Mouse (Mus musculus): ENCODE measurements at regions not wholly inside any gene's neighbourhood (a gene's known extent, or its start where the extent isn't known, plus 50 kb on each side); places are given as distances from the start of the nearest gene placed in this dataset.
A peak's percentile ranks its signal among the peaks of the same experiment; 100 is the strongest.

GRCm38 (mm10) chr9:83308092-83308491 is 132.8 kb downstream of the Lca5 start:
- Histone ChIP-seq H3K27me3 (ENCODE audit: control insufficient read depth, insufficient read depth, low read depth, low read length) (no peaks in the 10 kb centered on the region), H3K4me2 (ENCODE audit: low read depth, low read length) (no peak overlapping the region)
- ATAC-seq (ENCODE audit: low read depth): no peak

GRCm38 (mm10) chr9:83307349-83307938 is 133.5 kb downstream of the Lca5 start:
- H3K4me2 ChIP-seq (ENCODE audit: low read depth, low read length): no peak overlapping the region
- no peak overlapping the region for H3K4me3 ChIP-seq (ENCODE audit: low read length)
- H3K36me3 ChIP-seq (ENCODE audit: control insufficient read depth, insufficient read depth, low read length): no peaks in the 10 kb centered on the region
- ATAC-seq (ENCODE audit: low read depth): no peak
- H3K4me1 ChIP-seq (replicated peaks; ENCODE audit: control insufficient read depth, insufficient read depth, low read length): peaks cover 5% of the 10 kb centered on the region; the same call in 1 of the 2 replicates
- no peak overlapping the region for H3K27ac ChIP-seq (ENCODE audit: low read length)
- H3K27me3 ChIP-seq (ENCODE audit: control insufficient read depth, insufficient read depth, low read depth, low read length): no peaks in the 10 kb centered on the region
- 60% methylated on average over 11 of the region's 11 CpGs for WGBS
- H3K9ac ChIP-seq (ENCODE audit: low read length): no peak overlapping the region
- no peaks in the 10 kb centered on the region for H3K9me3 ChIP-seq (ENCODE audit: control insufficient read depth, low read length)

More at GRCm38 (mm10) chr9:83308092-83308491, 132.8 kb downstream of the Lca5 start:
- Histone ChIP-seq H3K4me1 (replicated peaks; ENCODE audit: control insufficient read depth, insufficient read depth, low read length) (peaks cover 5% of the 10 kb centered on the region; the same call in 1 of the 2 replicates), H3K4me3 (ENCODE audit: low read length) (no peak overlapping the region), H3K27ac (ENCODE audit: low read length) (no peak overlapping the region), H3K36me3 (ENCODE audit: control insufficient read depth, insufficient read depth, low read length) (no peaks in the 10 kb centered on the region), H3K9me3 (ENCODE audit: control insufficient read depth, low read length) (no peaks in the 10 kb centered on the region), H3K9ac (ENCODE audit: low read length) (no peak overlapping the region)
- WGBS: 65% methylated on average over 4 of the region's 4 CpGs

DNA sequence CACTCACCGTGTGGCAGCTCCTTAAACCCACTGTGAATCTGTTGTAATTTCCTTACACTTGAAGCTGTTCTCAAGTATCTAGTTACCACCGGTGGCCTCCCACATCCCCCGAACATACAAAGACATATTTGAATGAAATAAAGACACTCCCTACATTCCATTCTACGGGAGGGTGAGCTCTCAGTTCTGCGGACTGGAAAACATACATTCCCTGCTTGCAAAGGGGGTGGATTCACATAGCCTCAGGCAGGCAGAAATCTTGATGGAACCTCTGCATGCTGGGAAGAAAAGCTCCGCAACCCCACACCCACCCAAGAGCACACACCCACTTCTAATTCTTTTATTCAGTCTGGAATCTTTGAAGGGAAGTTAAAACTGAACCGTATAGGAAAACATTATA is 136.0 kb downstream of the Lca5 start:
- peak; percentile 80 for ATAC-seq (ENCODE audit: low read depth)
- peak overlapping the region; percentile 60; the same call in 1 of the 2 replicates for H3K27ac ChIP-seq (ENCODE audit: low read length)
- no peak overlapping the region for H3K4me3 ChIP-seq (ENCODE audit: low read length)
- peaks cover 5% of the 10 kb centered on the region; the same call in 1 of the 2 replicates for H3K4me1 ChIP-seq (replicated peaks; ENCODE audit: control insufficient read depth, insufficient read depth, low read length)
- H3K9me3 ChIP-seq (ENCODE audit: control insufficient read depth, low read length): no peaks in the 10 kb centered on the region
- 23% methylated on average over 7 of the region's 7 CpGs for WGBS
- H3K27me3 ChIP-seq (ENCODE audit: control insufficient read depth, insufficient read depth, low read depth, low read length): no peaks in the 10 kb centered on the region
- H3K36me3 ChIP-seq (ENCODE audit: control insufficient read depth, insufficient read depth, low read length): no peaks in the 10 kb centered on the region
- 0 out of 2 replicates have a peak overlapping the region, but pooled peaks have one; percentile 9 for H3K4me2 ChIP-seq (ENCODE audit: low read depth, low read length)
- H3K9ac ChIP-seq (ENCODE audit: low read length): no peak overlapping the region

DNA sequence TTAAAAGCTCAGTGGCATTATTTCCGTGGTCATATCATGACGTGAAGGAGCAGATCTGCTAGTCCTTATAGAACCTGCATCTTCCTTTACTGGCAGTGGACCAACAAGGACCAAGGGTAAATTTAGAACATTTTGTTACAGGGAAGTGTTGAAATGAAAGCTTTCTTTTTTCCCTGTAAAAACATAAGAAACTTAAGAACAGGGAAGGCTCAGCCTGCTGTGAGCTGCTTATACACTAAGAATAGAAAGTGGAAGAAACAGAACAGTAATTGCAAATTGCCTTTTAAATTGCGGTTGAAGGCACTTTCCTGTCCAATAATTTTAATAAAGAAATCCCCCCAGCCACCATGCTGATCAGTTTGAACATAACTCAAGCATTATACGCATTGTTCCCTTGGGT is 140.4 kb downstream of the Lca5 start:
- H3K9me3 ChIP-seq (ENCODE audit: control insufficient read depth, low read length): no peaks in the 10 kb centered on the region
- H3K9ac ChIP-seq (ENCODE audit: low read length): no peak overlapping the region
- no peak overlapping the region for H3K4me3 ChIP-seq (ENCODE audit: low read length)
- H3K27ac ChIP-seq (ENCODE audit: low read length): no peak overlapping the region
- H3K4me2 ChIP-seq (ENCODE audit: low read depth, low read length): no peak overlapping the region
- WGBS: 73% methylated on average over 4 of the region's 4 CpGs
- ATAC-seq (ENCODE audit: low read depth): no peak
- H3K4me1 ChIP-seq (replicated peaks; ENCODE audit: control insufficient read depth, insufficient read depth, low read length): no peaks in the 10 kb centered on the region
- no peaks in the 10 kb centered on the region for H3K36me3 ChIP-seq (ENCODE audit: control insufficient read depth, insufficient read depth, low read length)
- no peaks in the 10 kb centered on the region for H3K27me3 ChIP-seq (ENCODE audit: control insufficient read depth, insufficient read depth, low read depth, low read length)

DNA sequence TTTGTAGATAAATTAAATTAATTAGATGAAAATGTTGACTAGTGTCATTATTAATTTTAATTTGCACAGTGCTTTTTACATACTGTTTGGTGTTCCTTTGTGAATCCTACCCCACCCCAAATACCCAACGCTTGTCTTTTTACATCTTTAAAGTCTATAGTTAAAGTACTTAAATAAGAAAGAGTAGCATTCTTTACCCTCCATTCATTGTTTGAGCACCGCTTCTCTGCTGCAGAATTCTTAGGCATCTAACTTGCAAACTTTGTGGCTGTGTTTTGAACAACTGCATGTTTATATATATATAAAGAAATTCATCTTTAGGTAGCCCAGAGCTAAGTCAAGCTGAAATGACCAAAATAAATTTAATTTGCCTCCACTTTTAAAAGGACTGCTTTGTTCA is 140.9 kb downstream of the Lca5 start:
- Histone ChIP-seq H3K36me3 (ENCODE audit: control insufficient read depth, insufficient read depth, low read length) (no peaks in the 10 kb centered on the region), H3K4me2 (ENCODE audit: low read depth, low read length) (no peak overlapping the region), H3K9ac (ENCODE audit: low read length) (no peak overlapping the region), H3K9me3 (ENCODE audit: control insufficient read depth, low read length) (no peaks in the 10 kb centered on the region), H3K27me3 (ENCODE audit: control insufficient read depth, insufficient read depth, low read depth, low read length) (no peaks in the 10 kb centered on the region), H3K27ac (ENCODE audit: low read length) (no peak overlapping the region), H3K4me1 (replicated peaks; ENCODE audit: control insufficient read depth, insufficient read depth, low read length) (no peaks in the 10 kb centered on the region), H3K4me3 (ENCODE audit: low read length) (no peak overlapping the region)
- no peak for ATAC-seq (ENCODE audit: low read depth)
- 72% methylated on average over 2 of the region's 2 CpGs for WGBS

GRCm38 (mm10) chr9:83299623-83300022 is 141.3 kb downstream of the Lca5 start:
- Histone ChIP-seq H3K9me3 (ENCODE audit: control insufficient read depth, low read length) (no peaks in the 10 kb centered on the region), H3K27me3 (ENCODE audit: control insufficient read depth, insufficient read depth, low read depth, low read length) (no peaks in the 10 kb centered on the region), H3K4me2 (ENCODE audit: low read depth, low read length) (no peak overlapping the region), H3K4me3 (ENCODE audit: low read length) (no peak overlapping the region), H3K4me1 (replicated peaks; ENCODE audit: control insufficient read depth, insufficient read depth, low read length) (no peaks in the 10 kb centered on the region), H3K9ac (ENCODE audit: low read length) (no peak overlapping the region), H3K27ac (ENCODE audit: low read length) (no peak overlapping the region), H3K36me3 (ENCODE audit: control insufficient read depth, insufficient read depth, low read length) (no peaks in the 10 kb centered on the region)
- 51% methylated on average over 2 of the region's 2 CpGs for WGBS
- ATAC-seq (ENCODE audit: low read depth): no peak

GRCm38 (mm10) chr9:83295453-83295852 is 145.5 kb downstream of the Lca5 start:
- no peak for ATAC-seq (ENCODE audit: low read depth)
- Histone ChIP-seq H3K4me2 (ENCODE audit: low read depth, low read length) (no peak overlapping the region), H3K9ac (ENCODE audit: low read length) (no peak overlapping the region), H3K9me3 (ENCODE audit: control insufficient read depth, low read length) (no peaks in the 10 kb centered on the region), H3K4me1 (replicated peaks; ENCODE audit: control insufficient read depth, insufficient read depth, low read length) (no peaks in the 10 kb centered on the region), H3K27me3 (ENCODE audit: control insufficient read depth, insufficient read depth, low read depth, low read length) (no peaks in the 10 kb centered on the region), H3K27ac (ENCODE audit: low read length) (no peak overlapping the region), H3K36me3 (ENCODE audit: control insufficient read depth, insufficient read depth, low read length) (no peaks in the 10 kb centered on the region), H3K4me3 (ENCODE audit: low read length) (no peak overlapping the region)
- 72% methylated on average over 9 of the region's 9 CpGs for WGBS

DNA sequence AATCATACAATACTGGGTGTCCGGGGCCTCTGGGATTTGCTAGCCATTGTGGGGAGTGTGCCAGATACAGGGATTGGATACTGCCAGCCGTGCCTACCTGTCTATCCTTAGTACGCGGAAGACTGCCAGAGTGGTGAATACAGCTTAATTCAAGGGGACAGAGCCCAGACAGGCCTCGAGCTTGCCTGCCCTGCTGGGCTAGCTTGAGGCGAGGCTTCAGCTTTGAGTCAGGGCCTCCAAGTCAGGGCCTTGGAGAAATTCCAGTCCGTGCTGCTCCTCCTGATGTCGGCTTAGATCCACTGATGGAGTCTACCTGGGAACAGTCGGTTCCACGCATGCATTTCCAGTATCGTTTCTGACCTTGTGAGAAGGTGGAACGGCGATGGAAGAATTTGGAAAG is 146.5 kb downstream of the Lca5 start:
- WGBS: 84% methylated on average over 13 of the region's 13 CpGs
- no peak for ATAC-seq (ENCODE audit: low read depth)
- H3K27ac ChIP-seq (ENCODE audit: low read length): no peak overlapping the region
- H3K9me3 ChIP-seq (ENCODE audit: control insufficient read depth, low read length): no peaks in the 10 kb centered on the region
- no peak overlapping the region for H3K4me3 ChIP-seq (ENCODE audit: low read length)
- no peak overlapping the region for H3K4me2 ChIP-seq (ENCODE audit: low read depth, low read length)
- no peaks in the 10 kb centered on the region for H3K36me3 ChIP-seq (ENCODE audit: control insufficient read depth, insufficient read depth, low read length)
- no peak overlapping the region for H3K9ac ChIP-seq (ENCODE audit: low read length)
- H3K27me3 ChIP-seq (ENCODE audit: control insufficient read depth, insufficient read depth, low read depth, low read length): no peaks in the 10 kb centered on the region
- H3K4me1 ChIP-seq (replicated peaks; ENCODE audit: control insufficient read depth, insufficient read depth, low read length): no peaks in the 10 kb centered on the region

DNA sequence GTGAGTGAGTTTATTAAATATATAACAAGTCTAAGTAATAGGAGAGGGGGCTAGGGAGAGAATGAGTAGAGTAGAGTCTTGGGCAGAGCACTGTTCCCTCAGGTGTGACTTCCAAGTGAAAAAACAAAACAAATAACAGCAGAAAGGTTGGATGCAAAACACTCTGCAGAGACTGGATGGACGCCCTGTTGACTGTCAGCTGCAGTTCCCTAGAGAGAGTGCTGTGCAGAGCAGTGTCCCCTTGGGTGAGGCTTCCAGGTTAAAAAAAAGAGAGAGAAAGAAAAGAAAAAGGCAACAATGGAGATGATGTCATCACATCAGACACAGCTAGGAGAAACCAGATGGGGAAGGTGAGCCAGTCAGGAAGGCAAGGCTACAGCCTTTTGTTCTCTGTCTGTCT is 137.6 kb upstream of the Hmgn3 start:
- Histone ChIP-seq H3K4me3 (ENCODE audit: low read length) (no peak overlapping the region), H3K9me3 (ENCODE audit: control insufficient read depth, low read length) (no peaks in the 10 kb centered on the region), H3K27ac (ENCODE audit: low read length) (no peak overlapping the region), H3K27me3 (ENCODE audit: control insufficient read depth, insufficient read depth, low read depth, low read length) (no peaks in the 10 kb centered on the region), H3K9ac (ENCODE audit: low read length) (no peak overlapping the region), H3K4me2 (ENCODE audit: low read depth, low read length) (no peak overlapping the region), H3K36me3 (ENCODE audit: control insufficient read depth, insufficient read depth, low read length) (no peaks in the 10 kb centered on the region), H3K4me1 (replicated peaks; ENCODE audit: control insufficient read depth, insufficient read depth, low read length) (no peaks in the 10 kb centered on the region)
- ATAC-seq (ENCODE audit: low read depth): no peak
- WGBS: 68% methylated on average over 1 of the region's 1 CpGs

GRCm38 (mm10) chr9:83283662-83284061 is 137.2 kb upstream of the Hmgn3 start:
- Histone ChIP-seq H3K36me3 (ENCODE audit: control insufficient read depth, insufficient read depth, low read length) (no peaks in the 10 kb centered on the region), H3K4me1 (replicated peaks; ENCODE audit: control insufficient read depth, insufficient read depth, low read length) (no peaks in the 10 kb centered on the region), H3K27me3 (ENCODE audit: control insufficient read depth, insufficient read depth, low read depth, low read length) (no peaks in the 10 kb centered on the region), H3K9me3 (ENCODE audit: control insufficient read depth, low read length) (no peaks in the 10 kb centered on the region), H3K4me2 (ENCODE audit: low read depth, low read length) (no peak overlapping the region), H3K27ac (ENCODE audit: low read length) (no peak overlapping the region), H3K4me3 (ENCODE audit: low read length) (no peak overlapping the region), H3K9ac (ENCODE audit: low read length) (no peak overlapping the region)
- 60% methylated on average over 4 of the region's 4 CpGs for WGBS
- ATAC-seq (ENCODE audit: low read depth): no peak
